Mouse (Mus musculus) thymus, adult 2 months (tissue): ENCODE results near the gene Camk2d. TPM values are rescaled to one million over a fixed set of nuclear protein-coding genes. Genes with fewer than 3 reads are reported as not detected.

Experiments
- DNase-seq: peaks from one replicate; pipeline ENCODE4 v3.0.0; 2021
- H3K27ac ChIP-seq: fragments of 200-500 bp; 2 replicates; pipeline ENCODE4 v1.5.1; 2012; ENCODE audit warnings: low read length, control low read depth; ENCODE audit not compliant: control insufficient read depth, insufficient read depth
- H3K27me3 ChIP-seq: fragments of 200-500 bp; 2 replicates; pipeline ENCODE4 v1.6.1; 2012; ENCODE audit warnings: mild to moderate bottlenecking, low read length, moderate library complexity, mixed read lengths; ENCODE audit not compliant: control insufficient read depth, insufficient read depth
- H3K36me3 ChIP-seq: fragments of 200-500 bp; 2 replicates; pipeline ENCODE4 v1.6.1; 2012; ENCODE audit warnings: mild to moderate bottlenecking, low read length, moderate library complexity; ENCODE audit not compliant: control insufficient read depth, insufficient read depth
- H3K4me1 ChIP-seq: fragments of 200-500 bp; replicated peaks from 2 replicates; pipeline ENCODE4 v1.6.1; 2012; ENCODE audit warnings: low read length; ENCODE audit not compliant: control insufficient read depth, insufficient read depth
- H3K4me3 ChIP-seq: fragments of 200-500 bp; 2 replicates; pipeline ENCODE4 v1.5.1; 2012; ENCODE audit warnings: mild to moderate bottlenecking, low read length, control low read depth, moderate library complexity; ENCODE audit not compliant: control insufficient read depth, insufficient read depth
- CTCF ChIP-seq: fragments of 200-500 bp; IDR thresholded peaks from 2 replicates; pipeline ENCODE4 v1.5.1; 2012; ENCODE audit warnings: mild to moderate bottlenecking, control low read depth, low read length, moderate library complexity, borderline replicate concordance; ENCODE audit not compliant: control insufficient read depth, poor library complexity, insufficient read depth; ENCODE audit errors: extremely low read depth
- POLR2A ChIP-seq: fragments of 200-500 bp; IDR thresholded peaks from 2 replicates; pipeline ENCODE4 v1.6.1; 2012; ENCODE audit warnings: mild to moderate bottlenecking, low read length, control low read depth, moderate library complexity; ENCODE audit not compliant: control insufficient read depth, poor library complexity, insufficient read depth; ENCODE audit errors: extremely low read depth
- WGBS: fragments of 180-500 bp; shearing (Covaris S2); methylation state at CpG from one replicate; pipeline ENCODE4 v1.1.7; 2018; 5-methylcytosine and 5-hydroxymethylcytosine counted together
- polyA plus RNA-seq: library from polyadenylated mRNA; depleted of rRNA; stranded (reverse); fragments of >200 nt; gene quantifications from 2 replicates; pipeline ENCODE4 v1.2.3, GENCODE M21; 2012

Camk2d gene
- polyA plus RNA-seq, 1 experiment, result 40.1 TPM

GRCm38 (mm10) chr3:126624994-126625763 lies 29.1 kb downstream of the Camk2d start:
- Histone ChIP-seq H3K4me3 (no peak overlapping the region), H3K4me1 (peaks cover 9% of the 10 kb centered on the region), H3K36me3 (no peaks in the 10 kb centered on the region), H3K27ac (no peak overlapping the region), H3K27me3 (no peaks in the 10 kb centered on the region)
- no peak for TF ChIP-seq POLR2A
- no peak for TF ChIP-seq CTCF
- WGBS, result 42% methylated on average over 11 of the region's 11 CpGs
- DNase-seq, result no peak

DNA sequence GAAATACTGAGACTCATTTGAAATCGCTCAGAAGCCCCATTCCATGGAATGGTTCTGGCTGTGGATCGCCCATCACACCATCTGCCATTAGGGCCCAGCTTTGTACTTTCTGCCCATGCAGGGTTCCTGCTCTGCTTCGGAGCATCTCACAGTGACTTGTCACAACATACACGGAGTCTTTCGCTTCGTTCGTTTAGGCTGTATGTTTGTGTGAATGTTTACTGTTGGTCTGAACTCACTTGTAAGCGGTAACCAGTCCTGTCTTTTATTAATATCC lies 29.6 kb downstream of the Camk2d start:
- Histone ChIP-seq H3K36me3 (no peaks in the 10 kb centered on the region), H3K4me3 (no peak overlapping the region), H3K27ac (no peak overlapping the region), H3K4me1 (peaks cover 12% of the 10 kb centered on the region), H3K27me3 (no peaks in the 10 kb centered on the region)
- WGBS, result 75% methylated on average over 8 of the region's 8 CpGs
- DNase-seq, result no peak
- TF ChIP-seq CTCF (no peak), POLR2A (no peak)

GRCm38 (mm10) chr3:126627968-126628367 lies 31.9 kb downstream of the Camk2d start:
- 94% methylated on average over 4 of the region's 4 CpGs for WGBS
- DNase-seq, result no peak
- no peak overlapping the region for H3K27ac ChIP-seq
- no peak overlapping the region for H3K4me3 ChIP-seq
- TF ChIP-seq POLR2A (no peak), CTCF (no peak)
- H3K27me3 ChIP-seq, result no peaks in the 10 kb centered on the region
- peaks cover 12% of the 10 kb centered on the region for H3K4me1 ChIP-seq
- no peaks in the 10 kb centered on the region for H3K36me3 ChIP-seq

- Histone ChIP-seq H3K4me1 (peaks cover 12% of the 10 kb centered on the region), H3K36me3 (no peaks in the 10 kb centered on the region), H3K27ac (no peak overlapping the region), H3K27me3 (no peaks in the 10 kb centered on the region), H3K4me3 (no peak overlapping the region)
- DNase-seq, result no peak
- 44% methylated on average over 3 of the region's 3 CpGs for WGBS
- no peak for TF ChIP-seq CTCF
- no peak for TF ChIP-seq POLR2A
These were observed 32.3 kb downstream of the Camk2d start for GRCm38 (mm10) chr3:126628380-126628779.

DNA sequence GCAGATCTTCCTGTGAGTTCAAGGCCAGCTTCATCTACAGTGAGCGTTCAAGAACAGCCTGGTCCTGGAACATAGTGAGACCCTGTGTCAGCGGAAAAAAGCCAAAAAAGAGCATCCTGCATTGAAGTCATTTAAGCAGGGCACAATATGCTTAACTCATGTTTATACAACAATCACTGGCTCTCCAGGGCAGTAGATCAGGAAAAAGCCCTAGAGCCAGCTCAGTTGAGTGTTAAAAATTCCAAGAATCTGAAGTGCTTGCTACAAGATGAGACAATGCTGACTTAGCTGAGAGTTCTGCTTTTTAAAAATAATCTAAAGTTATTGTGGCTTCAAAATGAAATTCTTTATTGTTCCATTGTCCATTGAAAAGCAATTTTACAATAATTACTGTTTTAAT lies 32.9 kb downstream of the Camk2d start:
- Histone ChIP-seq H3K36me3 (no peaks in the 10 kb centered on the region), H3K27ac (peak overlapping the region; percentile 38; the same call in 1 of the 2 replicates), H3K4me1 (peaks cover 12% of the 10 kb centered on the region), H3K27me3 (no peaks in the 10 kb centered on the region), H3K4me3 (no peak overlapping the region)
- WGBS, result 89% methylated on average over 2 of the region's 2 CpGs
- no peak for TF ChIP-seq CTCF
- no peak for TF ChIP-seq POLR2A
- DNase-seq, result no peak

- no peak overlapping the region for H3K27ac ChIP-seq
- no peak overlapping the region for H3K4me3 ChIP-seq
- no peaks in the 10 kb centered on the region for H3K27me3 ChIP-seq
- WGBS, result 67% methylated on average over 19 of the region's 19 CpGs
- peaks cover 12% of the 10 kb centered on the region for H3K4me1 ChIP-seq
- H3K36me3 ChIP-seq, result no peaks in the 10 kb centered on the region
- no peak for DNase-seq
- TF ChIP-seq POLR2A (no peak), CTCF (no peak)
These were observed 34.2 kb downstream of the Camk2d start for GRCm38 (mm10) chr3:126630111-126630869.
